Mouse (Mus musculus) heart, postnatal 36 days (tissue): Measurements from ENCODE around the gene Nkd1. TPM values are rescaled to one million over a fixed set of nuclear protein-coding genes. Genes with fewer than 3 reads are reported as not detected.

Experiments
- DNase-seq, 2 experiments: peaks; one replicate each; pipeline ENCODE4 v3.0.0; 2021 to 2022
- intact Hi-C: fragments of 180-260 bp; cut with DNase I; formaldehyde crosslinking; loops from one replicate; pipeline ENCODE4 v1.15.1; 2025
- total RNA-seq, 2 experiments: library from RNA; stranded (reverse); gene quantifications; 2 replicates each; pipeline ENCODE4 v1.2.3; 2021

Gene Nkd1
- total RNA-seq, 2 experiments from 2014 or later, result 2.5 to 3.4 TPM

- intact Hi-C loops, result no loop called here
- no peak for DNase-seq
Observed at GRCm38 (mm10) chr8:88609036-88609435, 87.9 kb downstream of the Nkd1 start.

GRCm38 (mm10) chr8:88610271-88610670 is 89.1 kb downstream of the Nkd1 start:
- intact Hi-C loops, result no loop called here
- DNase-seq, result no peak

- intact Hi-C loops, result no loop called here
- no peak for DNase-seq
Observed at GRCm38 (mm10) chr8:88614981-88615380, 93.8 kb downstream of the Nkd1 start.

- intact Hi-C loops, result no loop called here
- DNase-seq, result no peak
Observed at GRCm38 (mm10) chr8:88618612-88619011, 97.5 kb downstream of the Nkd1 start.

GRCm38 (mm10) chr8:88619513-88619912 is 98.4 kb downstream of the Nkd1 start:
- no peak for DNase-seq
- intact Hi-C loops, result no loop called here

GRCm38 (mm10) chr8:88620931-88621330 is 99.8 kb downstream of the Nkd1 start:
- DNase-seq, result no peak
- intact Hi-C loops, result loop anchor here (2.0 to 5.0 kb wide), 5 partner anchors 90 to 354 kb away; partner anchors contain the start of gene Brd7

GRCm38 (mm10) chr8:88621408-88621807 is 100.3 kb downstream of the Nkd1 start:
- intact Hi-C loops, result loop anchor here (2.0 to 5.0 kb wide), 5 partner anchors 91 to 355 kb away; partner anchors contain the start of gene Brd7
- peak; percentile 81 to 85 for DNase-seq

GRCm38 (mm10) chr8:88623351-88623750 is 102.2 kb downstream of the Nkd1 start:
- intact Hi-C loops, result loop anchor here (5.0 kb wide), 2 partner anchors 134 to 171 kb away; no protein-coding TSS in a partner anchor
- DNase-seq, result no peak

GRCm38 (mm10) chr8:88624276-88624675 is 103.1 kb downstream of the Nkd1 start:
- no peak for DNase-seq
- intact Hi-C loops, result loop anchor here (5.0 kb wide), 2 partner anchors 133 to 172 kb away; no protein-coding TSS in a partner anchor

- intact Hi-C loops, result loop anchor here (2.0 to 5.0 kb wide), 2 partner anchors 72 to 429 kb away; partner anchors contain the start of gene Tent4b
- DNase-seq, result no peak
Observed at GRCm38 (mm10) chr8:88626433-88626832, 105.3 kb downstream of the Nkd1 start.

- intact Hi-C loops, result loop anchor here (2.0 to 5.0 kb wide), 2 partner anchors 72 to 430 kb away; partner anchors contain the start of gene Tent4b
- DNase-seq, result no peak
Observed at GRCm38 (mm10) chr8:88626940-88627264, 105.7 kb downstream of the Nkd1 start.

- intact Hi-C loops, result loop anchor here (2.0 to 5.0 kb wide), 2 partner anchors 71 to 430 kb away; partner anchors contain the start of gene Tent4b
- peak; percentile 65 to 68 for DNase-seq
Observed at GRCm38 (mm10) chr8:88627265-88627991, 106.3 kb downstream of the Nkd1 start.

- no peak for DNase-seq
- intact Hi-C loops, result loop anchor here (5.0 kb wide), 1 partner anchor 431 kb away; the partner anchor contains the start of gene Tent4b
Observed at GRCm38 (mm10) chr8:88628001-88628774, 107.0 kb downstream of the Nkd1 start.

GRCm38 (mm10) chr8:88630225-88630624 is 109.1 kb downstream of the Nkd1 start:
- DNase-seq, result no peak
- intact Hi-C loops, result no loop called here

- intact Hi-C loops, result no loop called here
- no peak for DNase-seq
Observed at GRCm38 (mm10) chr8:88631081-88631480, 109.9 kb downstream of the Nkd1 start.

GRCm38 (mm10) chr8:88633343-88633765 is 112.2 kb downstream of the Nkd1 start:
- intact Hi-C loops, result loop anchor here (2.0 kb wide), 1 partner anchor 67 kb away; no protein-coding TSS in a partner anchor
- peak in 1 of 2 experiments; percentile 38 for DNase-seq

- peak in 1 of 2 experiments; percentile 37 for DNase-seq
- intact Hi-C loops, result no loop called here
Observed at GRCm38 (mm10) chr8:88635474-88636397, 114.6 kb downstream of the Nkd1 start, which contains the start of gene Snx20. Gene Snx20 (minus strand): TSS chr8:88636128.

GRCm38 (mm10) chr8:88637092-88638000 is 116.2 kb downstream of the Nkd1 start:
- intact Hi-C loops, result no loop called here
- DNase-seq, result no peak

- no peak for DNase-seq
Observed at GRCm38 (mm10) chr8:88638908-88639307, 117.8 kb downstream of the Nkd1 start.

More at GRCm38 (mm10) chr8:88638908-88639307, 117.8 kb downstream of the Nkd1 start:
- intact Hi-C loops, result no loop called here
